ENCODE assay signal across 8 mouse cellular contexts in genomic region chr8:3515771-3516417, GRCm38 (mm10). TPM values are rescaled to one million over a fixed set of nuclear protein-coding genes. Genes with fewer than 3 reads are reported as not detected.
A peak's percentile ranks its signal among the peaks of the same experiment; 100 is the strongest.
DNase-seq lines count a peak whose midpoint lies in the region; ATAC-seq and TF ChIP-seq lines count a peak whose summit lies in the region.

No protein-coding gene starts in this region.

- no peaks in the 10 kb centered on the region for H3K9me3 ChIP-seq in ES-Bruce4 (replicated peaks; ENCODE audit: control insufficient read depth, insufficient read depth, low read length, poor library complexity, severe bottlenecking)
- H3K9me3 ChIP-seq in neural tube, embryonic 15.5 days (replicated peaks): no peaks in the 10 kb centered on the region

- peak overlapping the region; percentile 83 for H3K4me2 ChIP-seq in neural tube, embryonic 15.5 days

- intact Hi-C loops in heart, postnatal 10 days (cut with DNase I): loop anchor here (1.0 to 10.0 kb wide), 4 partner anchors 15 to 1099 kb away; partner anchors contain the start of genes Pet100, Pex11g, Xab2 and Zfp958

- H3K36me3 ChIP-seq in ES-Bruce4 (ENCODE audit: control insufficient read depth, insufficient read depth, low read length, poor library complexity, severe bottlenecking): peaks cover 19% of the 10 kb centered on the region
- peaks cover 31% of the 10 kb centered on the region for H3K36me3 ChIP-seq in neural tube, embryonic 15.5 days

- no peaks in the 10 kb centered on the region for H3K4me1 ChIP-seq in ES-Bruce4 (ENCODE audit: control insufficient read depth, insufficient read depth, low read length)
- no peaks in the 10 kb centered on the region for H3K4me1 ChIP-seq in embryonic fibroblast, embryonic 13.5 days (ENCODE audit: control insufficient read depth, insufficient read depth, low read length)
- peaks cover 23% of the 10 kb centered on the region for H3K4me1 ChIP-seq in neural tube, embryonic 15.5 days

- no peak for TF ChIP-seq POLR2A in ES-Bruce4 (IDR thresholded peaks at IDR 0.05; ENCODE audit: insufficient read depth, low read length)
- no peak for TF ChIP-seq POLR2A in embryonic fibroblast, embryonic 13.5 days (IDR thresholded peaks at IDR 0.05; ENCODE audit: low read depth, low read length)

- H3K9ac ChIP-seq in ES-Bruce4 (ENCODE audit: low read depth, poor library complexity, severe bottlenecking): peak overlapping the region; percentile 75
- peak overlapping the region; percentile 64 for H3K9ac ChIP-seq in neural tube, embryonic 15.5 days (replicated peaks)

- no peak for TF ChIP-seq EP300 in ES-Bruce4 (IDR thresholded peaks at IDR 0.05; ENCODE audit: insufficient read depth, low read depth, low read length)

- H3K27me3 ChIP-seq in ES-Bruce4 (ENCODE audit: control insufficient read depth, insufficient read depth, low read length, poor library complexity, severe bottlenecking): no peaks in the 10 kb centered on the region
- H3K27me3 ChIP-seq in neural tube, embryonic 15.5 days (replicated peaks): no peaks in the 10 kb centered on the region

- no peak overlapping the region for H3K27ac ChIP-seq in ES-Bruce4 (ENCODE audit: insufficient read depth, low read length)
- H3K27ac ChIP-seq in embryonic fibroblast, embryonic 13.5 days (ENCODE audit: insufficient read depth, low read length): peak overlapping the region; percentile 48
- peak overlapping the region; percentile 87 for H3K27ac ChIP-seq in neural tube, embryonic 15.5 days (replicated peaks)

- H3K4me3 ChIP-seq in ES-Bruce4 (ENCODE audit: low read depth, low read length): peak overlapping the region; percentile 84
- peak overlapping the region; percentile 73 for H3K4me3 ChIP-seq in embryonic fibroblast, embryonic 13.5 days (ENCODE audit: insufficient read depth, low read length)
- H3K4me3 ChIP-seq in neural tube, embryonic 15.5 days (replicated peaks): peak overlapping the region; percentile 68

- TF ChIP-seq CTCF in ES-Bruce4 (IDR thresholded peaks at IDR 0.05; ENCODE audit: low read depth, low read length): no peak
- TF ChIP-seq CTCF in embryonic fibroblast, embryonic 13.5 days (IDR thresholded peaks at IDR 0.05; ENCODE audit: borderline replicate concordance, insufficient read depth, low read length): no peak

- peak; percentile 73 for DNase-seq in adipocyte (ENCODE audit: low spot score)
- DNase-seq in heart, postnatal 10 days: peak; percentile 46 to 72
- peak; percentile 50 to 69 for DNase-seq in layer of hippocampus, adult 18-20 months (ENCODE audit: low spot score in 2 of 2)
- DNase-seq in lung, adult 18-20 months: peak; percentile 50 to 55
- no peak for DNase-seq in ovary, adult 18-20 months (ENCODE audit: low spot score)

- 1% methylated on average over 25 of the region's 25 CpGs for WGBS in neural tube, embryonic 15.5 days

- ATAC-seq in neural tube, embryonic 15.5 days (ENCODE audit: low FRiP score): peak; percentile 35

RNA-seq across cellular contexts. Expression of gene Pnpla6, which starts 0.7 kb away (rescaled TPM):
- polyA plus RNA-seq in ES-Bruce4 (2011; ENCODE audit: insufficient read depth, insufficient read length, low read depth, missing spikeins): 46.6 and 47.5 TPM in 2 replicates
- polyA plus RNA-seq in embryonic fibroblast, embryonic 13.5 days (2011; ENCODE audit: insufficient read length, low read depth, missing spikeins): 16.5 and 28.0 TPM in 2 replicates
- total RNA-seq in heart, postnatal 10 days (2021): 10 to 100 TPM; 12.9 to 13.8 TPM
- total RNA-seq in layer of hippocampus, adult 18-20 months (2021): 10 to 100 TPM; 71.8 to 76.2 TPM
- polyA plus RNA-seq in neural tube, embryonic 15.5 days (2015; fragmentation: Nextera tagmentation; extraction: Ambion mirVana): 42.5 and 44.3 TPM in 2 replicates

RNA-seq across cellular contexts. Expression of gene Mcoln1, which starts 15.6 kb away (rescaled TPM):
- 62.0 and 62.3 TPM in 2 replicates for polyA plus RNA-seq in ES-Bruce4 (2011; ENCODE audit: insufficient read depth, insufficient read length, low read depth, missing spikeins)
- 48.1 and 58.9 TPM in 2 replicates for polyA plus RNA-seq in embryonic fibroblast, embryonic 13.5 days (2011; ENCODE audit: insufficient read length, low read depth, missing spikeins)
- total RNA-seq in heart, postnatal 10 days (2021): 10 to 100 TPM; 27.1 to 28.3 TPM
- total RNA-seq in layer of hippocampus, adult 18-20 months (2021): 10 to 100 TPM; 76.0 to 77.3 TPM
- polyA plus RNA-seq in neural tube, embryonic 15.5 days (2015; fragmentation: Nextera tagmentation; extraction: Ambion mirVana): 97.7 and 106 TPM in 2 replicates

RNA-seq across cellular contexts. Expression of gene Zfp358, which starts 23.0 kb away (rescaled TPM):
- polyA plus RNA-seq in ES-Bruce4 (2011; ENCODE audit: insufficient read depth, insufficient read length, low read depth, missing spikeins): 15.5 and 17.7 TPM in 2 replicates
- polyA plus RNA-seq in embryonic fibroblast, embryonic 13.5 days (2011; ENCODE audit: insufficient read length, low read depth, missing spikeins): 27.2 and 28.5 TPM in 2 replicates
- total RNA-seq in heart, postnatal 10 days (2021): 10 to 100 TPM; 25.7 to 27.2 TPM
- 10 to 100 TPM; 30.9 to 31.2 TPM for total RNA-seq in layer of hippocampus, adult 18-20 months (2021)
- 62.7 and 64.3 TPM in 2 replicates for polyA plus RNA-seq in neural tube, embryonic 15.5 days (2015; fragmentation: Nextera tagmentation; extraction: Ambion mirVana)

RNA-seq across cellular contexts. Expression of gene Tex45, which starts 45.2 kb away (rescaled TPM):
- polyA plus RNA-seq in ES-Bruce4 (2011; ENCODE audit: insufficient read depth, insufficient read length, low read depth, missing spikeins): 0.39 and 0.44 TPM in 2 replicates
- not detected in 2 replicates for polyA plus RNA-seq in embryonic fibroblast, embryonic 13.5 days (2011; ENCODE audit: insufficient read length, low read depth, missing spikeins)
- under 1 TPM in 1 of 2 experiments, not detected in 1; 0.17 TPM for total RNA-seq in heart, postnatal 10 days (2021)
- under 1 TPM in 1 of 2 experiments, not detected in 1; 0.20 TPM for total RNA-seq in layer of hippocampus, adult 18-20 months (2021)
- 0.50 and 0.61 TPM in 2 replicates for polyA plus RNA-seq in neural tube, embryonic 15.5 days (2015; fragmentation: Nextera tagmentation; extraction: Ambion mirVana)

RNA-seq across cellular contexts. Expression of gene Pex11g, which starts 48.4 kb away (rescaled TPM):
- 4.6 and 6.7 TPM in 2 replicates for polyA plus RNA-seq in ES-Bruce4 (2011; ENCODE audit: insufficient read depth, insufficient read length, low read depth, missing spikeins)
- 3.8 and 5.9 TPM in 2 replicates for polyA plus RNA-seq in embryonic fibroblast, embryonic 13.5 days (2011; ENCODE audit: insufficient read length, low read depth, missing spikeins)
- 1 to 10 TPM; 4.4 to 5.5 TPM for total RNA-seq in heart, postnatal 10 days (2021)
- total RNA-seq in layer of hippocampus, adult 18-20 months (2021): 1 to 10 TPM in 1 of 2 experiments, under 1 TPM in 1; 0.97 to 1.7 TPM
- polyA plus RNA-seq in neural tube, embryonic 15.5 days (2015; fragmentation: Nextera tagmentation; extraction: Ambion mirVana): 4.0 and 5.7 TPM in 2 replicates
